9 mouse cellular contexts compared by ENCODE assay signal in the genomic region with DNA sequence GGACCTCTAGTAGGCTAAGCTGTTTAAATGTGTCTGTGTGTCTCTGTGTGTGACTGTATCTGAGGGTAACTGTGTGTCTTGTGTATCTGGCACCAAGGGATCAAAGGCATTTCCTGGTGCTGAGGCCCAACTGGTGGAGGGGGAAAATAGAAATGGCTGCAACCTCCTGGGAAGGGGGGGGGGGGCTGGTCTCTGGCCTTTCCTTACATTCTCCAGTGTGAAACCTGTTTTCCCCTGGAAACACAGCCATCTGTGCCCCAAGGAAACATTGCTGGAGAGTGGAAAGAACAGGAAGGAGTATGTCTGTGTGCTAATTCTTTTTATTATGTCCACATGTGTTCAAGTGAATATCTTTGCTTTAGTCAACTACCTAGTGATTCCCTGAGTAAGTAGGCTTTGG. TPM values are rescaled to one million over a fixed set of nuclear protein-coding genes. Genes with fewer than 3 reads are reported as not detected.
DNase-seq lines count a peak whose midpoint lies in the region; ATAC-seq and TF ChIP-seq lines count a peak whose summit lies in the region.
"Had no signal": no experiment of that assay in that cellular context is flagged by ENCODE, and none has a peak within 500 bp of the region (broad histone marks: within the 10 kb centered on the region; RNA-seq: fewer than 3 reads in every experiment).

No protein-coding gene starts in this region.

- no peaks in the 10 kb centered on the region for H3K9me3 ChIP-seq in heart, embryonic 12.5 days (replicated peaks)
- no peaks in the 10 kb centered on the region for H3K9me3 ChIP-seq in midbrain, embryonic 13.5 days
- H3K9me3 ChIP-seq in midbrain, postnatal 0 days (ENCODE audit: low read length): no peaks in the 10 kb centered on the region
- no peaks in the 10 kb centered on the region for H3K9me3 ChIP-seq in intestine, postnatal 0 days (ENCODE audit: control insufficient read depth)
- H3K9me3 ChIP-seq in stomach, embryonic 16.5 days (replicated peaks; ENCODE audit: control insufficient read depth, low read length): no peaks in the 10 kb centered on the region

- H3K27me3 ChIP-seq in heart, embryonic 12.5 days (replicated peaks): no peaks in the 10 kb centered on the region
- no peaks in the 10 kb centered on the region for H3K27me3 ChIP-seq in midbrain, embryonic 13.5 days
- H3K27me3 ChIP-seq in midbrain, postnatal 0 days (ENCODE audit: insufficient read depth, low read length): no peaks in the 10 kb centered on the region
- no peaks in the 10 kb centered on the region for H3K27me3 ChIP-seq in intestine, postnatal 0 days (replicated peaks; ENCODE audit: control insufficient read depth, insufficient read depth, low read length)
- no peaks in the 10 kb centered on the region for H3K27me3 ChIP-seq in stomach, embryonic 16.5 days (ENCODE audit: control insufficient read depth, insufficient read depth, low read length)

- peak overlapping the region; percentile 67 for H3K9ac ChIP-seq in heart, embryonic 12.5 days
- peak overlapping the region; percentile 41; the same call in 1 of the 2 replicates for H3K9ac ChIP-seq in midbrain, embryonic 13.5 days (replicated peaks)
- no peak overlapping the region for H3K9ac ChIP-seq in midbrain, postnatal 0 days (replicated peaks; ENCODE audit: low read length, poor library complexity, severe bottlenecking)
- H3K9ac ChIP-seq in intestine, postnatal 0 days (ENCODE audit: low read depth, low read length): peak overlapping the region; percentile 18; the same call in 1 of the 2 replicates
- H3K9ac ChIP-seq in stomach, embryonic 16.5 days (ENCODE audit: low read length): peak overlapping the region; percentile 77

- TF ChIP-seq CTCF in midbrain, postnatal 0 days (IDR thresholded peaks at IDR 0.05): no peak
- TF ChIP-seq CTCF in intestine, postnatal 0 days (IDR thresholded peaks at IDR 0.05; ENCODE audit: low read depth): no peak

- H3K36me3 ChIP-seq in heart, embryonic 12.5 days: peaks cover 33% of the 10 kb centered on the region
- peaks cover 7% of the 10 kb centered on the region for H3K36me3 ChIP-seq in midbrain, embryonic 13.5 days
- 0 out of 2 replicates have a peak, but pooled peaks cover 4% of the 10 kb centered on the region for H3K36me3 ChIP-seq in midbrain, postnatal 0 days (ENCODE audit: insufficient read depth, low read length)
- peaks cover 9% of the 10 kb centered on the region for H3K36me3 ChIP-seq in intestine, postnatal 0 days (ENCODE audit: control insufficient read depth, insufficient read depth)
- no peaks in the 10 kb centered on the region for H3K36me3 ChIP-seq in stomach, embryonic 16.5 days (ENCODE audit: control insufficient read depth, insufficient read depth, low read length)

- H3K4me3 ChIP-seq in heart, embryonic 12.5 days: peak overlapping the region; percentile 49
- no peak overlapping the region for H3K4me3 ChIP-seq in midbrain, embryonic 13.5 days (replicated peaks)
- H3K4me3 ChIP-seq in midbrain, postnatal 0 days (ENCODE audit: low read depth, low read length): no peak overlapping the region
- 0 out of 2 replicates have a peak overlapping the region, but pooled peaks have one; percentile 37 for H3K4me3 ChIP-seq in intestine, postnatal 0 days (ENCODE audit: low read depth, low read length)
- H3K4me3 ChIP-seq in stomach, embryonic 16.5 days (replicated peaks; ENCODE audit: low read length): peak overlapping the region; percentile 58

- no peak for ATAC-seq in heart, embryonic 12.5 days (ENCODE audit: insufficient number of reproducible peaks, low FRiP score)
- no peak for ATAC-seq in midbrain, embryonic 13.5 days
- no peak for ATAC-seq in midbrain, postnatal 0 days (ENCODE audit: low FRiP score)
- ATAC-seq in intestine, postnatal 0 days: no peak
- ATAC-seq in stomach, embryonic 16.5 days (ENCODE audit: insufficient read depth, low FRiP score): no peak

- peak overlapping the region; percentile 97 for H3K27ac ChIP-seq in heart, embryonic 12.5 days (ENCODE audit: poor library complexity, severe bottlenecking)
- H3K27ac ChIP-seq in midbrain, embryonic 13.5 days: 0 out of 2 replicates have a peak overlapping the region, but pooled peaks have one; percentile 22
- H3K27ac ChIP-seq in midbrain, postnatal 0 days (ENCODE audit: low read depth, low read length): no peak overlapping the region
- peak overlapping the region; percentile 88 for H3K27ac ChIP-seq in intestine, postnatal 0 days (ENCODE audit: low read depth, low read length)
- H3K27ac ChIP-seq in stomach, embryonic 16.5 days (ENCODE audit: low read length): peak overlapping the region; percentile 94

- H3K4me2 ChIP-seq in heart, embryonic 12.5 days: peak overlapping the region; percentile 81
- 0 out of 2 replicates have a peak overlapping the region, but pooled peaks have one; percentile 62 for H3K4me2 ChIP-seq in midbrain, embryonic 13.5 days (replicated peaks)
- H3K4me2 ChIP-seq in midbrain, postnatal 0 days (ENCODE audit: low read depth, low read length, poor library complexity, severe bottlenecking): no peak overlapping the region
- peak overlapping the region; percentile 68 for H3K4me2 ChIP-seq in intestine, postnatal 0 days (replicated peaks; ENCODE audit: low read depth)
- peak overlapping the region; percentile 77 for H3K4me2 ChIP-seq in stomach, embryonic 16.5 days (ENCODE audit: low read depth, low read length)

- peaks cover 41% of the 10 kb centered on the region for H3K4me1 ChIP-seq in heart, embryonic 12.5 days (replicated peaks)
- H3K4me1 ChIP-seq in midbrain, embryonic 13.5 days (replicated peaks): peaks cover 37% of the 10 kb centered on the region
- no peaks in the 10 kb centered on the region; the same call in 1 of the 2 replicates for H3K4me1 ChIP-seq in midbrain, postnatal 0 days (ENCODE audit: insufficient read depth, low read length)
- peaks cover 10% of the 10 kb centered on the region; the same call in 1 of the 2 replicates for H3K4me1 ChIP-seq in intestine, postnatal 0 days (replicated peaks; ENCODE audit: control insufficient read depth, insufficient read depth, low read length)
- peaks cover 29% of the 10 kb centered on the region for H3K4me1 ChIP-seq in stomach, embryonic 16.5 days (ENCODE audit: control insufficient read depth, insufficient read depth, low read length)

- no peak for DNase-seq in heart, postnatal 4 days
- DNase-seq in midbrain, postnatal 0 days (ENCODE audit: low spot score): no peak
- DNase-seq in thymus, postnatal 10 days (ENCODE audit: low spot score in 2 of 2): no peak
- no peak for DNase-seq in urinary bladder, postnatal 10 days (ENCODE audit: low spot score)

RNA-seq across cellular contexts. Expression of gene Sigmar1, which starts 5.7 kb away (rescaled TPM):
- polyA plus RNA-seq in heart, embryonic 12.5 days (2016; fragmentation: Nextera tagmentation; extraction: Ambion mirVana): 61.2 and 62.1 TPM in 2 replicates
- total RNA-seq in heart, postnatal 4 days (2021): 10 to 100 TPM; 26.8 to 28.9 TPM
- polyA plus RNA-seq in midbrain, embryonic 13.5 days (2015; fragmentation: Nextera tagmentation; extraction: Ambion mirVana): 47.9 and 49.9 TPM in 2 replicates
- total RNA-seq in midbrain, postnatal 0 days (2014; rRNA removed): 34.1 and 45.4 TPM in 2 replicates
- polyA plus RNA-seq in midbrain, postnatal 0 days (2015; fragmentation: Nextera tagmentation; extraction: Ambion mirVana): 44.8 and 55.4 TPM in 2 replicates
- 46.4 and 50.6 TPM in 2 replicates for polyA plus RNA-seq in intestine, postnatal 0 days (2015; fragmentation: Nextera tagmentation; extraction: Ambion mirVana)
- 76.9 and 88.4 TPM in 2 replicates for polyA plus RNA-seq in stomach, embryonic 16.5 days (2015; fragmentation: Nextera tagmentation; extraction: Ambion mirVana)

RNA-seq across cellular contexts. Expression of gene Galt, which starts 6.7 kb away (rescaled TPM):
- 54.6 and 57.0 TPM in 2 replicates for polyA plus RNA-seq in heart, embryonic 12.5 days (2016; fragmentation: Nextera tagmentation; extraction: Ambion mirVana)
- 10 to 100 TPM; 53.4 to 58.8 TPM for total RNA-seq in heart, postnatal 4 days (2021)
- 29.7 and 30.0 TPM in 2 replicates for polyA plus RNA-seq in midbrain, embryonic 13.5 days (2015; fragmentation: Nextera tagmentation; extraction: Ambion mirVana)
- 53.7 and 68.1 TPM in 2 replicates for total RNA-seq in midbrain, postnatal 0 days (2014; rRNA removed)
- 54.0 and 60.0 TPM in 2 replicates for polyA plus RNA-seq in midbrain, postnatal 0 days (2015; fragmentation: Nextera tagmentation; extraction: Ambion mirVana)
- 90.5 and 105 TPM in 2 replicates for polyA plus RNA-seq in intestine, postnatal 0 days (2015; fragmentation: Nextera tagmentation; extraction: Ambion mirVana)
- 43.8 and 44.7 TPM in 2 replicates for polyA plus RNA-seq in stomach, embryonic 16.5 days (2015; fragmentation: Nextera tagmentation; extraction: Ambion mirVana)

RNA-seq across cellular contexts. Expression of gene Ccl27a, which starts 12.4 kb away (rescaled TPM):
- polyA plus RNA-seq in heart, embryonic 12.5 days (2016; fragmentation: Nextera tagmentation; extraction: Ambion mirVana): 45.8 and 47.5 TPM in 2 replicates
- 10 to 100 TPM; 24.7 to 34.9 TPM for total RNA-seq in heart, postnatal 4 days (2021)
- 235 and 237 TPM in 2 replicates for polyA plus RNA-seq in midbrain, embryonic 13.5 days (2015; fragmentation: Nextera tagmentation; extraction: Ambion mirVana)
- total RNA-seq in midbrain, postnatal 0 days (2014; rRNA removed): 191 and 237 TPM in 2 replicates
- polyA plus RNA-seq in midbrain, postnatal 0 days (2015; fragmentation: Nextera tagmentation; extraction: Ambion mirVana): 318 and 329 TPM in 2 replicates
- polyA plus RNA-seq in intestine, postnatal 0 days (2015; fragmentation: Nextera tagmentation; extraction: Ambion mirVana): 21.5 and 21.9 TPM in 2 replicates
- 29.9 and 33.6 TPM in 2 replicates for polyA plus RNA-seq in stomach, embryonic 16.5 days (2015; fragmentation: Nextera tagmentation; extraction: Ambion mirVana)

RNA-seq across cellular contexts. Expression of gene Arid3c, which starts 30.7 kb away (rescaled TPM):
- polyA plus RNA-seq in heart, embryonic 12.5 days (2016; fragmentation: Nextera tagmentation; extraction: Ambion mirVana): not detected in 2 replicates
- total RNA-seq in heart, postnatal 4 days (2021): not detected
- polyA plus RNA-seq in midbrain, embryonic 13.5 days (2015; fragmentation: Nextera tagmentation; extraction: Ambion mirVana): 0.26 and 0.32 TPM in 2 replicates
- 0.27 and 0.33 TPM in 2 replicates for total RNA-seq in midbrain, postnatal 0 days (2014; rRNA removed)
- 0.42 and 0.48 TPM in 2 replicates for polyA plus RNA-seq in midbrain, postnatal 0 days (2015; fragmentation: Nextera tagmentation; extraction: Ambion mirVana)
- not detected in 2 replicates for polyA plus RNA-seq in intestine, postnatal 0 days (2015; fragmentation: Nextera tagmentation; extraction: Ambion mirVana)
- polyA plus RNA-seq in stomach, embryonic 16.5 days (2015; fragmentation: Nextera tagmentation; extraction: Ambion mirVana): not detected in 2 replicates
- total RNA-seq: ES-E14 had no signal

RNA-seq across cellular contexts. Expression of gene Dctn3, which starts 38.7 kb away (rescaled TPM):
- polyA plus RNA-seq in heart, embryonic 12.5 days (2016; fragmentation: Nextera tagmentation; extraction: Ambion mirVana): 113 and 118 TPM in 2 replicates
- 10 to 100 TPM; 77.5 to 86.9 TPM for total RNA-seq in heart, postnatal 4 days (2021)
- polyA plus RNA-seq in midbrain, embryonic 13.5 days (2015; fragmentation: Nextera tagmentation; extraction: Ambion mirVana): 270 and 278 TPM in 2 replicates
- 122 and 150 TPM in 2 replicates for total RNA-seq in midbrain, postnatal 0 days (2014; rRNA removed)
- polyA plus RNA-seq in midbrain, postnatal 0 days (2015; fragmentation: Nextera tagmentation; extraction: Ambion mirVana): 308 and 345 TPM in 2 replicates
- 127 and 144 TPM in 2 replicates for polyA plus RNA-seq in intestine, postnatal 0 days (2015; fragmentation: Nextera tagmentation; extraction: Ambion mirVana)
- 132 TPM in 2 replicates for polyA plus RNA-seq in stomach, embryonic 16.5 days (2015; fragmentation: Nextera tagmentation; extraction: Ambion mirVana)

Comparison
In these comparisons a context has a peak if more than half of its experiments do, and no peak if none do; other contexts are left out.
1. H3K4me3 ChIP-seq: peak in heart, embryonic 12.5 days (single experiment), intestine, postnatal 0 days (single experiment) and stomach, embryonic 16.5 days (single experiment); none in midbrain, embryonic 13.5 days (single experiment) and midbrain, postnatal 0 days (single experiment).